Mouse (Mus musculus) neutrophil, adult 5-6 weeks (primary cell): ENCODE data around the gene Oat. TPM values are rescaled to one million over a fixed set of nuclear protein-coding genes. Genes with fewer than 3 reads are reported as not detected.

Experiments used
- ATAC-seq: fragments of 151-379, 151-347 bp; 2 replicates; pipeline ENCODE4 v1.8.0; 2017; ENCODE audit warnings: mild to moderate bottlenecking, moderate TSS enrichment; ENCODE audit not compliant: insufficient number of reproducible peaks, poor library complexity, low FRiP score, severe bottlenecking; ENCODE audit errors: extremely low read depth
- total RNA-seq: library from RNA; stranded (forward); fragments of 200-1000 nt; gene quantifications from 2 replicates; pipeline ENCODE4 v1.2.3, GENCODE M21; 2017

Gene Oat
- total RNA-seq, 1 experiment from 2014 or later, result 79.7 TPM

- ATAC-seq, result no peak
These were observed 20.5 kb upstream of the Oat start for GRCm38 (mm10) chr7:132596557-132597250.

GRCm38 (mm10) chr7:132595787-132596186, 19.6 kb upstream of the Oat start:
- no peak for ATAC-seq

GRCm38 (mm10) chr7:132594325-132594724, 18.1 kb upstream of the Oat start:
- no peak for ATAC-seq

- ATAC-seq, result no peak
These were observed 17.6 kb upstream of the Oat start for GRCm38 (mm10) chr7:132593762-132594161.

GRCm38 (mm10) chr7:132589610-132590009, 13.4 kb upstream of the Oat start:
- no peak for ATAC-seq

- no peak for ATAC-seq
These were observed 11.0 kb upstream of the Oat start for GRCm38 (mm10) chr7:132587167-132587566.

GRCm38 (mm10) chr7:132585695-132586491, 9.7 kb upstream of the Oat start:
- ATAC-seq, result no peak

- no peak for ATAC-seq
These were observed 5.2 kb upstream of the Oat start for GRCm38 (mm10) chr7:132581441-132581840.

- ATAC-seq, result no peak
These were observed 4.3 kb upstream of the Oat start for GRCm38 (mm10) chr7:132580511-132580910.

GRCm38 (mm10) chr7:132576891-132577290, 693 bp upstream of the Oat start:
- no peak for ATAC-seq

- ATAC-seq, result peak; percentile 76
These were observed 575 bp downstream of the Oat start for GRCm38 (mm10) chr7:132575623-132576022.

- ATAC-seq, result no peak
These were observed 1.6 kb downstream of the Oat start for GRCm38 (mm10) chr7:132574646-132575045.

- no peak for ATAC-seq
These were observed 3.0 kb downstream of the Oat start for GRCm38 (mm10) chr7:132573205-132573604.

- no peak for ATAC-seq
These were observed 3.5 kb downstream of the Oat start for GRCm38 (mm10) chr7:132572738-132573137.

- no peak for ATAC-seq
These were observed 4.7 kb downstream of the Oat start for GRCm38 (mm10) chr7:132571481-132571880.

- no peak for ATAC-seq
These were observed 6.1 kb downstream of the Oat start for GRCm38 (mm10) chr7:132570071-132570470.

GRCm38 (mm10) chr7:132568817-132569216, 7.4 kb downstream of the Oat start:
- ATAC-seq, result peak; percentile 97

- no peak for ATAC-seq
These were observed 10.4 kb downstream of the Oat start for GRCm38 (mm10) chr7:132565831-132566230.

GRCm38 (mm10) chr7:132559138-132559766, 16.9 kb downstream of the Oat start:
- ATAC-seq, result no peak
